Mouse (Mus musculus) cortical plate, adult 2 months (tissue): ENCODE data around the gene Olfr561.
A peak's percentile ranks its signal among the peaks of the same experiment; 100 is the strongest.

Experiments used
- CTCF ChIP-seq: fragments of 200-500 bp; IDR thresholded peaks from 2 replicates; pipeline ENCODE4 v1.5.1; 2011; ENCODE audit warnings: mild to moderate bottlenecking, control low read depth, low read length; ENCODE audit not compliant: insufficient read depth; ENCODE audit errors: extremely low read depth
- POLR2A ChIP-seq: fragments of 200-500 bp; IDR thresholded peaks from 2 replicates; pipeline ENCODE4 v1.6.1; 2011; ENCODE audit warnings: mild to moderate bottlenecking, low read length, control low read depth; ENCODE audit not compliant: insufficient read depth; ENCODE audit errors: extremely low read depth

DNA sequence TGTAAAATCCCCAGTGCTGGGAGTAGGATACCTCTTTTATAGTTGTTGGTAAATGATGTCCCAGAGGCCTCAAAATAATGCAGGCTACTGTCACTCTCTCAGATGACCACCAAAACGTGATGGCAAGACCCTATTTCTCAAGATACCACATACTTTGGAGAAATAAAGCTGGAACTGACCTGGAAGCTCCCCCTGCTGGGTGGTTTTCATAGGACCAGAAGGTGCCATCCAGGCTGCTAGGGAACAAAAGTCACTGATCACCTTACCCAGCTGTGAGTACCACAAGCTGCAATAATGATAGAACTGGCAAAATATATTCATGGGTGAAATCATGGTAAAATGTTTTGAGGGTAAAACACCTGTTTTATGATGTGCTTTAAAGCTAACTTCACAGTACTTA is 18.9 kb upstream of the Olfr561 start:
- TF ChIP-seq CTCF: peak; percentile 10; the same call in 1 of the 2 replicates
- no peak for TF ChIP-seq POLR2A
